Mouse (Mus musculus) liver, adult 2 months (tissue): ENCODE measurements at regions not wholly inside any gene's neighbourhood (a gene's known extent, or its start where the extent isn't known, plus 50 kb on each side); places are given as distances from the start of the nearest gene placed in this dataset.

ENCODE experiments used
- CTCF ChIP-seq: fragments of 200-500 bp; IDR thresholded peaks from 2 replicates; pipeline ENCODE4 v1.5.1; 2011; ENCODE audit warnings: low read depth, low read length, control low read depth
- POLR2A ChIP-seq: fragments of 200-500 bp; IDR thresholded peaks from 2 replicates; pipeline ENCODE4 v1.6.1; 2011; ENCODE audit warnings: low read length, control low read depth; ENCODE audit not compliant: insufficient read depth; ENCODE audit errors: extremely low read depth

DNA sequence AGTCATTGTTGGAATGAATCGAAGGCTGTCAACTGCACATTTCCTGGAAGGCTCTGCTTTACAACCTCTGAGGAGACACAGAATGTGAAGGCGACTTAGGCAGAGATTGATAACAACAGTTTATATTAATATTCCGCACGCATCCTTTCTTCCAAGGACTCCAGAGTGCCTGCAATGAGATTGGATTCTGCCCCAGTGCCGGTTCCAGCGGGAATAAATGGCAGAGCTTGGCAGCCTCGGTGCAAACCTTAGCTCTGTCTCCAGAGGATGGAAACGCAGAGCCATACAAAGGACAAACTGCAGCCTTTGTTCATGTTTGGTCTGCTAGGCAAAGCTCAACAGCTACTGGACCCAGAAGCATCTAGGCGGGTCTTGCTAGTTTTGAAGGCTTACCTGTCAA, 288.8 kb downstream of the Rnf144a start:
- TF ChIP-seq CTCF (no peak), POLR2A (no peak)
